Mouse (Mus musculus): Measurements from ENCODE around the gene Raly.
"Not testable (repeated sequence)": the region's sequence is repeated elsewhere in the genome, so short reads cannot be mapped to it uniquely, and the experiment has no call there.

The Raly gene

DNA sequence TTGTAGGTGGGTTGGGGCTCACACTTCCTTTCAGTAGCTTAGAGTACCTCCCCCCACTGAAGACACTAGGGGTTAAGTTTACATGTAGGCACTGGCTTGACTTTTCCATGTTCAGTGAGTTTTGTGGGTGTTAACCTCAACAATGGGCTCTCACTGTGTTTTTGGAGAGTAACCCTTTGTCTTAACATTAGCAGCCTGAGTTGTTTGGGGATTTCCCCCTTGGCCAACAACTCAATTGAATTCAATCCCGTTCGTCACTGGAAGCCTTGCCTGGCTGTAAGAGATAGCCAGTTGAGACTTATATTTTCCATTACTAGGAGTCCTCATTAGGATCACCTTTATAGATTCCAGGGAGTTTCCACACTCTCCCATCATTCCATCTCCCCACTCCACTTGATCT, 45.6 kb downstream of the Raly start:
- DNase-seq (ENCODE audit: low read depth) = no peak

DNA sequence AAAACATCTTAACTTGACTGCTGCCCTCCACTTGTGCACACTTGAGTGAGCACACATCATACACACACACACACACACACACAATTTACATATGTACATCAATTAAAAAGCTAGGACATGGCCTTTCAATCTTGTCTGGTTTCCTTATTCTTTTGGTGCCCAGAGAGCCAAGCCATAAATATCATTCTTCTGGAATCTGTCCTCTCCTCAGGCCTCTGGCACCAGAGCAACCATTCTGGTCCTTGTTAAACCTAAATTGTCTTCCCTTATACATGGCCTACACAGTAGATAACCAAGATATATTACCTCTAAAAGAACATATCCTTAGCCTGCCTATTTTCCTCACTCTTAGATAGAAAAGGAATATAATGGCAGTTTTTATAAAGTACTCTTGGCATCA, 57.2 kb downstream of the Raly start:
- no peak for DNase-seq (ENCODE audit: low read depth)

DNA sequence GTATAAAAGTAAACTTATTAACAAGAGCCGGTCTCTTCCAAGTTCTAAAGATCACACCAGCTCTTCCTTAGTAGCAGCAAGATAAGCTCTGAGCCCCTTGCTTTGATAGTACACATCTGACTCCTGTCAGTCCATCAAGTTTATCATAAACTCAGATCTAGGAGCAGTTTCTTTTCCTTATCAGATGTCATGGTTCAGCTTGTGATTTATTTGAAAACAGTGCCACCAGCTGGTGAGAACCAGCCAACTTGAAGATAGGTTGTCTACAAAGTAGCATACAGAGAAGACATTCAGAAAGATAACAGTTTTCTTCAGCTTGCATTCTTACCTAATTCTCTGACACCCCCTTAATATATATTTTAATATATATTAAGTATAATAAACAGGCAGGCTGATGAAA, 64.5 kb downstream of the Raly start:
- DNase-seq (ENCODE audit: low read depth) = peak; percentile 83

DNA sequence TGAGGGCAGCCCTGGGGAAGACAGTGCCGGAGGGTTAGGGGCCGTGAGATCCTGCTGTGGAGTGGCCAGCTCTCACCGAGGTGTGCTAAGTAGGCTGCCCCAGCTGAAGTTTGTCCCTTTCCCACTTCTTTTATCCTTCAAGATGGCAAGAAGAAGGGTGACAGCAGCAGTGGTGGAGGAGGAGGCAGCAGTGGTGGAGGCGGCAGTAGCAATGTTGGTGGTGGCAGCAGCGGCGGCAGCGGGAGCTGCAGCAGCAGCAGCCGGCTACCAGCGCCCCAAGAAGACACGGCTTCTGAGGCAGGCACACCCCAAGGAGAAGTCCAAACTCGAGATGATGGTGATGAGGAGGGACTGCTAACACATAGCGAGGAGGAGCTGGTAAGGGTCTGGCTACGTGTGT, 72.8 kb downstream of the Raly start:
- no peak for DNase-seq (ENCODE audit: low read depth)

DNA sequence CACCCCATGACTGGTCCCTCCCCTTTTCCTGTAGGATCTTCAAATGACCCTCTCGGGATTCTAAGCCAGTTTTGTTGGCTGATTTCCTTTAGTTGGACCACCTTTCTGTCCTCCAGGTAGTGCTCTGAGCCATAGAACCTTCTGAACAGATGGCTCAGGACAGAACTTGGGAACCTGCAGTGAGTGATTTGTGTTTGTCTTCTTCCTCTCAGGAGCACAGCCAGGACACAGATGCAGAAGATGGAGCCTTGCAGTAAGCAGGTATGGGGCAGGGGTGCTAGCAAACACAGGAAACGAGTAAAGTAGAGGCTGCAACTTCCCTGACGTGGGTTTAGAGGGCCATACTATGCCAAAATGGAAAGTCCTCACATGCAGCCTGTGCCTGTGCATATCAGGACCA, 74.8 kb downstream of the Raly start:
- no peak for DNase-seq (ENCODE audit: low read depth)

DNA sequence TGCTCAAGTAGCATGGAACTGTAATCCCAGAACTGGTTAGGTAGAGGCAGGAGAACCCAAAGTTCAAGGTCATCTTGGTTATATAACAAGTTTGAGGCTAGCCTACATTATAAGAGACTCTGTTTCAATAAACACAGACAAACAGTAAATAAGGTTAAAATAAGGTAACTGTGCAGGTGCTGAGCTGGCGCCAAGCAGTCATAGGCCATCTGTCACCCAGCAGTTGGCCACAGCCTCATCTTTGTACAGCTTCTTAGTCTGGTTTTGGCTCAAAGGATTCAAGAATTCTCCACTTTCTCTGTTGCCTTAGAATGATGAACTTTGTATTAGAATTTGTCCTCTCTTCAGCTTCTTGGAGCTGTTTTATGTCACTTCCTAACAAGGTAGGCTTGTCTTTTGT, 77.2 kb downstream of the Raly start:
- DNase-seq (ENCODE audit: low read depth) = no peak

DNA sequence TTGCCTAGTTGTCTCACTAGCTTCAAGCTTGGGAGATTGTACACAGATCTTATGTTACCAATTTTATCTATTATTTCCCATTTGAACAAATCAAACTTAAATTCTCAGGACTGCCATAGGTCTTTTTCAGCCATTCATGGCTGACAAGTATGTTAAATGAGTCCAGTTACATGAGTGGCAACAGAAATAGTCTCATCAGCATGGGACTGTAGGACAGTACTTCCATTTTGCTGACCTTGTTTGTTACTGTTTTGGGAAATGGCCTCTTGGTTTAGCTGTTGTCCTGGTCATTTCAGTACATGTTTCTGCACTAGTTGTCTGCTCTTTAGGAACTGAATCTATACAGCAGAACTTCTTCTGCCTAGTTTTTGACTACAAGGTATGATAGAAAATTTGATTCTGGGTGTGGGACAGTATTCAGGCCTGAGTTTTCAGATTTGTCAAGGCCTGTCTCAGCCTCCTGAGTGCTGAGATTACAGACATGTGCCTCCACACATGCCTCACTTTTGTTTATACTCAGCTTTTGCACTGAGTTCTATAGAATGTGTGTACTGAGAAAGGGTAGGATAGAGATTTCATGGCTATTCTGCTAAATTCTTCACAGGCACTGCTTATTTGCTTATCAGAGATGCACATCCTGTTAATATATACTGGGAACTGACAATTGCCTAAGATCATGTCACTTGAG, 79.2 kb downstream of the Raly start:
- DNase-seq (ENCODE audit: low read depth) = no peak

DNA sequence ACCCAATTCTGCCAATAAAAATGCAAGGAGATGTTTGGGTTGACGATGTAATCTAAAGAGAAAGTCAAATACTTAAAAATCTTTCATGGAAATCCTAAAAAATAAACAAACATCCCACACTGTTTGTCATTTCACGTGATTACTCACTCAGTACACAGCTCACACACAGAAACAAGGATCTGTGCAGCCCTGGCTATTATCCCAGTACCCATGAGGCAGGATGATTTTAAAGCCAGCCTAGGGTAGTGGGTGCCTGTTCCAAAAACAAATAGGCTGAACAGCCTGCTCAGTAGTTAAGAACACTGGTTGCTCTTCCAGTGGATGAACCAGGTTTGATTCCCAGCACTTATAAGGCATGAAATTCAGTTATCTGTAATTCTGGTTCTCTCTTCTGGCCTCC, 85.7 kb downstream of the Raly start:
- DNase-seq (ENCODE audit: low read depth) = no peak

DNA sequence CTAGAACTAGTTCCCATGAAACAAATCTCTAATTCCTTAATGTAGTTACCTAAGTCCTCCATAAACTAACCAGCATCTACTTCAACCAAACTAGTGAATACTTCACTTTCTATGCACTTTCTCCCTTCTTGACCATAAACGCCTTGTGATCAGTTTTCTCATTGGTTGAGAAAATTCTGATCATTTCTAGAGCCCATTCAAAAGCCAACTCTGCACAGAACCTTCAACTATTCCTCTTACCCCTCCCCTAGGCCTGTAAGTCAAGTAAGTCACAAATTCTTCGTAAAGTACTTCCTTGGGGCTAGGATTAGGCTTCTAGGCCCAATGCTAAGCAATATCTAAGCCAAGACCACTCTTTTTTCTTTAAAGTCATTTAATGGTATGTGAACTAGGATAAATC, 100.7 kb downstream of the Raly start:
- no peak for DNase-seq (ENCODE audit: low read depth)

DNA sequence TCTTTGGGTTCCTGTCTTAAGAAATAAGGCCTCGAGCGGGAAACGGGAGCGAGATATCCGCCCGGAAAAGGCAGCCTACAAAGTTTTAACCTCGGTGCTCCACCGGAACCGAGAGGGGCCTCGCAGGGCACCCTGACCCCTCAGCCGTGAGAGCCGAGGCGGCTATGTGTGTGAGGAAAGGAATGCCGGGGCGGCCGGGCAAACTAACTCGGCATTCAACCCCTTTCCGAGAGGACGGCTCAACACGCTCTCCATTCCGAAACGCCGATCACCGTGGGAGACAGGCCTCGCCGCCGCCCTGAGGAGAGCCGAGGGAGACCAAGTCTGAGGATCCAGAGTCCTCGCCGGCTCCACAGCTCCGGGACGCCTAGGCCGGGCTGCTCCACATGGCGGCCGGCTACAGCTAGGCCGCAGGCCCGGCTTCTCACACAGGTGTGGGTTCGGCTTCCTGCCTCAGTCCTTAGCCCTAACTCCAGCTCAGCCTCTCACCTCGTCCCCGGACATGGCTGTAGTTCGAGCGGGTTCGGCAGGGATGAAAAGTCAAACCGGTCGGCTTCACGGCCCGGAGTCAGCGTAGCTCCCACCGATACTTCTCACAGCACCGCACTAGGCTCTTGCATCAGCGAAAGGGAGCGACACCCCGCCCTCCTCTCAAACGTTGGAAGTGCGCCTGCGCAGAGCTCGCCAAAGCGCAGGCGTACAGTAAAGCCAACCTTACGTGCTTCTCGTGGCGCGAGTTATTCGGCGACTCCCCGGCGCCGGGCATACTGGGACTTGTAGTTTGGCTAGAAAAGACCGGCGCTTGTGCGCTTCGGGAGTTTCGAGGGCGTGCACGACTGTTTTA, 101.5 kb downstream of the Raly start, which contains the start of gene Eif2s2:
Eif2s2 (minus strand) TSS at position 735 of the 844 bp plus-strand sequence.
- peak; percentile 98 for DNase-seq (ENCODE audit: low read depth)

DNA sequence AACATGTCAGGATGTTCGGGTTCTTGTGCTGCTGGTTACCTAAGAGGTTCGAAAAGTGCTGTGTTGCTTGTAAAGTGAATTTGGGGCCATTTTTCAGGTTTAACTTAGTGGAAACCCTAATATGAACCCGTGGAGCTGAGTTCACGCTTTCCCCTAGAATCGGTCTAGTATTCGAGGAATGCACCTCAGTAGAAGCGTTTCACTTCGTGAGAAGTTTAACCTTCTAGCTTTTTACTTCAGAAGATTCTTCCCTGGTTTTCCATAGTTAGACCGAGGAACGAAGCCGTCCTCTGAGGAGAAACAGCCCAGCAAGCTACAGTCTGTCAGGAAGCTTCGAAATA, 102.1 kb downstream of the Raly start:
- no peak for DNase-seq (ENCODE audit: low read depth)

DNA sequence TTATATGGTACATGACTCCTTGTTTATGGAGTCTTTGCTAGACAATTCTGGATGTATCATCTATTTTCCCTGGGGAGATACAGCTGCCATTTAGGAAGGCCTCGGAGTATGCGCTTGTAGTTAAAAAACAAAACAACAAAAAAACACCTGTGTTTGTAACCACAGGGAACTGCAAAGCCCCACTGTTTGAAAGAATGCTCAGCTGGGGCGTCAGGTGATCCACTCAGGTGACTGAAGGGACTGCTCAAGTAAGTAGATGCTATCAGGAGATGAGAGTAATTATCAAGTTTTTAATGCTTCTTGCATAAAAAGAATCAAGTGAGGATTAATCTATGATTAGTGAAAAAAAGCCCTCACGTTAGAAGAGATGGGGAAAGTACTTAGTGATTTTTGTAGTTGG, 102.7 kb downstream of the Raly start:
- DNase-seq (ENCODE audit: low read depth) = no peak

DNA sequence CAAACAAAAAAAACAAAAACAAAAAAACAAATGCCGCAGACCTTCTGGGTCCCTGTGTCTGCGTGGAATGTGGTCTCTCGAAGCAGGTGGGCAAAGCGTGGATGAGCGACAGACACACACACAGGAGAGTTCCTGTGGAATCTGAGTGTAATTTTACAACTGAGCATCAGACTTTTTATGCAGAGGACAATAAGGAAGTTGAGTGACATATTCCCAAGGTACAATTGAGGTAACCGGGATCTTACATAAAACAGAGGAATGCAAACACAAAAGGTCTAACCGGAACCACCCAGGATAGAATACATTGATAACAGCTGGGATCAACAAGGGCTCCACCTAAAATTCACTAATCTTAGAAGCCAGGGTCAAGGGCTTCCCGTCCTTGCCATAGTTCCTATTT, 108.1 kb downstream of the Raly start:
- not testable (repeated sequence) for DNase-seq (ENCODE audit: low read depth)

DNA sequence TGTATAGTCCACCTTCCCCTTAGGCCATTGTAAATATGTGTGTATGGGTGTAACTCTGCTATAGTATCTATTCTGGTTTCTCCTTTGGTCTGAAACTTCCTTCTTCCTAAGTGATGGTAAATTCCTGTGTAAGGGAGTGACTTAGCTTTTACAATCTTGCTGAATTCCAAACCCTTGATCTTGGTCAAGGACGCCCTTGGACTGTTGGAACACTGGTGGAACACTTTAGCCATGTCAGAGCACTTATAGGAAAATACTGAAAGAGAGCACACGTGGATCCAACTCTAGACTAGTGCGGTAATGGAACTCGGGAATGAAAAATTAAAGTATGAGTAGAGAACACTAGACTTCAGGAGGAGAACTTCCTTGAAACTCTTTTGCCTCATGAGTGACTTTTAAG, 108.5 kb downstream of the Raly start:
- DNase-seq (ENCODE audit: low read depth) = not testable (repeated sequence)

DNA sequence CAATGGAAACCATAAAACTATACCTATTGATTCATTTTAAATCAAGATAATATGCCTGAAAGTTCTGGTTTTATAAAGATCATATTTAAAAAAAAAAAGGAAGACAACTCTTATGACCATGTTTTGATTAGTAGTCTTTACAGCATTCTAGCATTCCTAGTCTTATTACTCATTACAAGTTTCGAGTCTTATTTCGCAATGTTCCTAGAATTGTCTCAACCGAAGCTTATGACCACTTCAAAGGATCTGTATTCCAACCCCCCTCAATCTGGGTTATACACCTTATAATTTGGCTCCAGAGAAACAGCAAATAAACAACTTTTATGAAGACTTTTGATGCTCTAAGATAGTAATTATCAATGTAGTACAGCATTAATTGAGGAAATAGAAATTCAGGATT, 111.2 kb downstream of the Raly start:
- no peak for DNase-seq (ENCODE audit: low read depth)

DNA sequence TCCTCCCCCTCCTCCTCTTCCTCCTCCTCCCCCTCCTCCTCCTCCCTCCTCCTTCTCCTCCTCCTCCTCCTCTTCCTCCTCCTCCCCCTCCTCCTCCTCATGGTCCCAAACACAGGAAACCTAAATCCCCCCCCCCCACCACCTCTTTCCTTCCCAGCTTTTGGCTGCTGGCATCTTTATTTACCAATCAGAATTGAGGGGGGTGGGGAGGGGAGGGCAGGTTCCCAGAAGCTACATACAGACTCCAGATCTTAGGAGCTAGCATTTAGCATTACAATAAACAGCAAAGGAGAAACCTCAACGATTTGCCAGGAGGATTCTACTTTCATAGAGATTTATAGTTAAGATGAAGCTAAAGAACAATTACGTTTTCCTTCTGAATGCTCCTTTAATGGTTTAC, 114.9 kb downstream of the Raly start:
- no peak for DNase-seq (ENCODE audit: low read depth)

DNA sequence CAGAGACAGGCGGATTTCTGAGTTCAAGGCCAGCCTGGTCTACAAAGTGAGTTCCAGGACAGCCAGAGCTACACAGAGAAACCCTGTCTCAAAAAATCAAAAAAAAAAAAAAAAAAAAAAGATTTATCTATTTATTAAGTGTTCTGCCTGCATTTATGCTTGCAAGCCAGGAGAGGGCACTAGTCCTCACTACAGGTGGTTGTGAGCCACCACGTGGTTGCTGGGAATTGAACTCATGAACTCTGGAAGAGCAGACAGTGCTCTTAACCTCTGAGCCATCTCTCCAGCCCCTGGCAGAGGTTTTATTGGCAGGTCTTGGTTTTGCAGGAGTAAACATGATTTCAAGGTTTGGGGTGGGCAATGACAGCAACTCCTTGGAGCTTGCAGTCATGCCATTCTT, 117.3 kb downstream of the Raly start:
- DNase-seq (ENCODE audit: low read depth) = peak; percentile 39

DNA sequence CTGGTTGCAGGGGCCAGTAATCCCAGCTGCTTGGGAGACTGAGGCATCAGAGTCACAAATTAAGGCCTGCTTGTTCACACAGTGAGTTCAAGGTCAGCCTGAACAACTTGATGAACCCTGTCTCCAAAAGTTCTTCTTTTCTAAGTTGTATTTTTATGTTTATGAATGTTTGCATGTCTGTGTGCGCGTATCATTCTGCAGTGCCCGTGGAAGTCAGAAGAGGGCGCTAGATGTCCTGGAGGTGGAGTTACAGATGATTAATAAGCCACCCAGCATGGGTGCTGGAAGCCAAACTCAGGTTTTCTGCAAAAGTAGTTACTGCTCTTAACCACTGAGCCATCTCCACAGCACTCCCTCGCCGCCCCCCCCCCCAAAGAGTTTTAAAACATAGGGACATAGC, 118.9 kb downstream of the Raly start:
- peak; percentile 26 for DNase-seq (ENCODE audit: low read depth)

DNA sequence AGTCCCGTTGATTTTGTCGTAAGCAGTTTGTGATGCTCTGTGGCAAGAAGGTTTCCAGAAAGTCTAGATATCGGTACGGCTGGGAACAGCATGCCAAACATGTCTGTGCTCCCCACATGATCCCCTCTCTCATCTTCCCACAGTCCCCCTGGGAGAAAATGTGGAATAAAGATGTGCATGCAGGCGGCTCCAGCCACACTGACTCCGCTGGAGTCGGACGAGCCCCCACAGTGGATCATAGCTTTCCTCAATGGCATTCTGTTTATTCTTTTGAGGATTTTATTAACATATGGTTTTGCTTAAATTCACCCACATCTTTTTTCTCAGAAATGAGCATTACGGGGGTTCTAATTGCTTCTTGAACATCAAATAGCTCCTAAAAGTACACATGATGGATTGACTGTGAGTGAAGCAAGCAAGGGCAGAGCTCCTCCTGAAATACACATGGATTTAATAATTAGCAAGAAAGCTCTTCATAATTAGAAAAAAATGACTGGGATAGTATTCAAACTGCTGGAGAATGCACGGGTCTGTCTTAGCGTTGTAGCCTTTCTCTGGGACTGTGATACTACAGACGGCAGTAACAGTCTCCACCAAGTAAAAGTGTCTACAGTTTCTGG, 125.1 kb downstream of the Raly start:
- no peak for DNase-seq (ENCODE audit: low read depth)

DNA sequence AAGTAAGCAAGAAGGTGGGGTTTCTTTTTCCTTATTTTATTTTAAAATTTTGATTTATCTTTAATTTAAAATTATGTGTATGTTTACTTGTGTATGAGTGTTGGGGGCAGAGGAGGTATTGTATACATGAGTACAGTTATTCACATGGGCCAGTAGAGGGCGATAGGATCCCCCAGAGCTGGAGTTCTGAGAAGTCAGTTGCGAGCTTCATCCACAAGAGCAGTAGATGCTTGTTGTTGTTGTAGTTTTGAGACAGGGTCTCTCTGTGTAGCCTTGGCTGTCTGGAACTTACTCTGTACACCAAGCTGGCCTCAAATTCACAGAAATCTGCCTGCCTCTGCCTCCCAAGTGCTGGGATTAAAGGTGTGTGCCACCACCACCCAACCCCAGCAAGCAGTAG, 125.7 kb downstream of the Raly start:
- peak; percentile 65 for DNase-seq (ENCODE audit: low read depth)
